17 mouse cellular contexts compared by ENCODE assay signal in genomic region chr17:9927724-9928123, GRCm38 (mm10).
DNase-seq lines count a peak whose midpoint lies in the region; ATAC-seq and TF ChIP-seq lines count a peak whose summit lies in the region.
"Had no signal": no experiment of that assay in that cellular context is flagged by ENCODE, and none has a peak within 500 bp of the region (broad histone marks: within the 10 kb centered on the region; RNA-seq: fewer than 3 reads in every experiment).

No protein-coding gene starts in this region.

- no peak overlapping the region for H3K9ac ChIP-seq in lung, embryonic 14.5 days
- no peak overlapping the region for H3K9ac ChIP-seq in forebrain, embryonic 13.5 days
- H3K9ac ChIP-seq: kidney, embryonic 15.5 days; liver, embryonic 13.5 days; neural tube, embryonic 15.5 days had no signal

- no peak for TF ChIP-seq POLR2A in brain, embryonic 14.5 days (IDR thresholded peaks at IDR 0.05; ENCODE audit: borderline replicate concordance, extremely low read depth, insufficient read depth, insufficient read length, poor library complexity, severe bottlenecking)

- ATAC-seq in lung, embryonic 14.5 days (ENCODE audit: insufficient read depth), result 0 out of 2 replicates have a peak, but pooled peaks have one; percentile 28
- no peak for ATAC-seq in forebrain, embryonic 13.5 days

- WGBS in lung, embryonic 14.5 days, result 25% methylated on average over 8 of the region's 8 CpGs
- WGBS in forebrain, embryonic 13.5 days, result 59% methylated on average over 8 of the region's 8 CpGs

- no peaks in the 10 kb centered on the region for H3K27me3 ChIP-seq in lung, embryonic 14.5 days (ENCODE audit: insufficient read depth, low read length)
- no peaks in the 10 kb centered on the region for H3K27me3 ChIP-seq in forebrain, embryonic 13.5 days
- H3K27me3 ChIP-seq: kidney, embryonic 15.5 days; liver, embryonic 13.5 days; neural tube, embryonic 15.5 days had no signal

- H3K4me1 ChIP-seq in lung, embryonic 14.5 days (ENCODE audit: insufficient read depth), result peaks cover 25% of the 10 kb centered on the region
- H3K4me1 ChIP-seq in forebrain, embryonic 13.5 days, result peaks cover 34% of the 10 kb centered on the region
- H3K4me1 ChIP-seq: liver, embryonic 13.5 days had no signal

- DNase-seq in lung, embryonic 14.5 days, result peak; percentile 75
- no peak for DNase-seq in lung, postnatal 14 days
- peak; percentile 51 for DNase-seq in brain, embryonic 14.5 days (ENCODE audit: low read depth)
- peak; percentile 8 to 59 for DNase-seq in lung, postnatal 4 days
- DNase-seq in spleen, adult 18-20 months, result no peak
- DNase-seq in layer of hippocampus, adult 18-20 months (ENCODE audit: low spot score in 2 of 2), result no peak
- DNase-seq: cerebellum, adult 2 months; embryo, embryonic 11 days; heart, adult 2 months; heart, postnatal 10 days; liver, embryonic 13.5 days; right cerebral cortex, postnatal 14 days; thymus, adult 18-20 months had no signal

- no peak overlapping the region for H3K4me3 ChIP-seq in lung, embryonic 14.5 days (ENCODE audit: low read depth, low read length)
- no peak overlapping the region for H3K4me3 ChIP-seq in forebrain, embryonic 13.5 days
- H3K4me3 ChIP-seq: heart, adult 2 months; kidney, embryonic 15.5 days; limb, embryonic 10.5 days; liver, embryonic 13.5 days; neural tube, embryonic 15.5 days had no signal

- no peak for TF ChIP-seq CTCF in lung, embryonic 14.5 days (IDR thresholded peaks at IDR 0.05; ENCODE audit: low read depth)
- TF ChIP-seq CTCF in brain, embryonic 14.5 days (IDR thresholded peaks at IDR 0.05; ENCODE audit: borderline replicate concordance, extremely low read depth, insufficient read depth, insufficient read length), result no peak

- no peak overlapping the region for H3K4me2 ChIP-seq in lung, embryonic 14.5 days
- H3K4me2 ChIP-seq in forebrain, embryonic 13.5 days, result no peak overlapping the region
- H3K4me2 ChIP-seq: kidney, embryonic 15.5 days; liver, embryonic 13.5 days; neural tube, embryonic 15.5 days had no signal

- H3K9me3 ChIP-seq in lung, embryonic 14.5 days (ENCODE audit: low read depth, low read length), result no peaks in the 10 kb centered on the region
- H3K9me3 ChIP-seq in forebrain, embryonic 13.5 days (replicated peaks), result no peaks in the 10 kb centered on the region
- H3K9me3 ChIP-seq: kidney, embryonic 15.5 days; limb, embryonic 10.5 days; liver, embryonic 13.5 days; neural tube, embryonic 15.5 days had no signal

- H3K27ac ChIP-seq in lung, embryonic 14.5 days (ENCODE audit: low read depth), result no peak overlapping the region
- peak overlapping the region; percentile 54; the same call in 1 of the 2 replicates for H3K27ac ChIP-seq in forebrain, embryonic 13.5 days
- H3K27ac ChIP-seq: heart, adult 2 months; kidney, embryonic 15.5 days; limb, embryonic 10.5 days; liver, embryonic 13.5 days; neural tube, embryonic 15.5 days had no signal

- H3K36me3 ChIP-seq in lung, embryonic 14.5 days (ENCODE audit: insufficient read depth), result no peaks in the 10 kb centered on the region
- no peaks in the 10 kb centered on the region for H3K36me3 ChIP-seq in forebrain, embryonic 13.5 days (ENCODE audit: poor library complexity, severe bottlenecking)
- H3K36me3 ChIP-seq: kidney, embryonic 15.5 days; limb, embryonic 10.5 days; liver, embryonic 13.5 days; neural tube, embryonic 15.5 days had no signal

Comparison
In these comparisons a context has a peak if more than half of its experiments do, and no peak if none do; other contexts are left out.
1. DNase-seq: peak in lung, embryonic 14.5 days (single experiment), brain, embryonic 14.5 days (single experiment) and lung, postnatal 4 days (2 of 2); none in lung, postnatal 14 days (single experiment), spleen, adult 18-20 months (0 of 2) and layer of hippocampus, adult 18-20 months (0 of 2).